Mouse (Mus musculus): ENCODE measurements around the gene Rac2. TPM values are rescaled to one million over a fixed set of nuclear protein-coding genes. Genes with fewer than 3 reads are reported as not detected.

Gene Rac2
- total RNA-seq, 2 experiments from 2014 or later = 1.7 to 12.4 TPM

DNA sequence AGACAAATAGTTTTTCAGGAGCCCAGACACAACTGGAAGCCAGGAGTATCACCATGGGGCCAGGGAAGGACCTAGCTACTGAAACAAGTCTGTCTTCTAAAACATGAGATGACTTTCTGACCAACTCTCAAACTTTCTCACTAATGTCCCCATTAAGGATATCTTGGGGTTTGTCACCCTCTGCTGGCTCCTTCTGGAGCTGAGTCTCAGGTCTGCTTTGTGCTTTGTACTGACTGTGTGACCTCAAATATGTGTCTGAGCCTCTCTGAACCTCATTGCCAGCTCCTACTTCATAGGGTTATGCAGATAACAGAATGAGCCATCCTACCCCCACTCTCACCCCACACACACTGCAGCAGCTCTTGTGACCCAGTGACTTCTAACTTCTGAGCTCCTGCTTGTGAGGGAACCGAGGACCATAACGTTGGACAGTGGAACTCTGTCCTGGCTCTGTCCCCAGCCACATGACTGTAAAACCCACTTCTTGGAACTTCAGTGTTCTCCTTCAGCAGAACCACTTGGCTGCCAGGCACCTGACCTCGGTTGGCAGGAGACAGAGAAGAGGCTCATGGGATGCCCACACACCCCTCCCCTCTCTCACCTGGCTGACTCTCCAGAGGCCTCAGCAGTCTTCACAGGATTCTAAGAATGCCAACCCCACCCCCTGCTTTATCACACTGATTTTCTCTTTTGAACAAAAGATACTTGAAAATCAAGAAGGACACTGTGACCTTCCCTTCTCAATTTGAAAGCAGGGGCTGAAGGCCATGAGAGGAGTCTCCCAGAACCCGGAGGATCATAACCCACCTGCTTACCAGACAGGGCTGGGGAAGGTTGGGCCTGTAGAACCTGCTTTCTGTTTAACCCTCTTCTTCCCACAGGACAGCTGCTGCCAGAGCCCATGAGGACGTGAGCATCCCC is 24.9 kb downstream of the Rac2 start:
- DNase-seq = no peak

DNA sequence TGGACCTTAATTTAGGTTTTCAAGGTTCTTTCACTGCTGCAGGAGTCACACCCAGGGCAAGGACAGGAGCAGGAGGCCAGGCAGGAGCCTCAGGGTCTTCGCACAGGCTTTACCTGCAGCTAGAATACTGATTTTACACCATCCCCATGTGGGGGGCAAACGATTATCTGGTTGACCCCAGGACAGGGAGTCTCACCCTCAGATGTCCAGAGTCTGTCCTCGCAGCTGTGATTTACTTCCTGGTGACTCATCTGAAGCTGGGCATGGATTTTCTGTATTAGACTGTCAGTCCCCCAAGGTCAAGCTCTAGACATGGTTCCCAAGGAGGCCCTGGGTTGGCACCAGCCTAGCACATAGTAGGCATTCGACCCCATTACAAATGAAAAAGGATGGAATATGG is 26.5 kb downstream of the Rac2 start:
- DNase-seq = no peak

DNA sequence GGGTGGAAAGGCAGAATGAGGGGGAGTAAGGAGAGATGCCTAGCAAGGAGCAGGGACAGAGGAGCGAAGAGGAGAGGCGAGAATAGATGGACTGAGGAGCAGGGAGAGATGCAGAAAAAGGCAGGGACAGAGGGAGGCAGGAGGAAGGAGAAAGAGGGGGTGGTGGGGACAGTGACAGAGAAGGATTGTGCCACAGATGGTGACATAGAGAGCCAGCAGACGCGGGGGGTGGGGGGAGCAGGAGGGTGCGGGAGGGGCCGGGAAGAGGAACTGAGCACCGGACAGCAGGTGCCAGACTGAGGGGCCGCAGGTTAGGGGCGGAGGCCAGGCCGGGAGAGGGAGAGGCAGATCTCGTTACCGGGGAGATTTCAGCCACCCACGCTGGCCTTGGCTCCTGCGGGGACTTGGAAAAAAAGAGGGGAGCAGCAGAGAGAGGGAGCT is 28.0 kb downstream of the Rac2 start, which contains the start of gene Sstr3:
TSS of gene Sstr3 (minus strand) at position 125 of the 441 bp plus-strand sequence.
- no peak for DNase-seq

DNA sequence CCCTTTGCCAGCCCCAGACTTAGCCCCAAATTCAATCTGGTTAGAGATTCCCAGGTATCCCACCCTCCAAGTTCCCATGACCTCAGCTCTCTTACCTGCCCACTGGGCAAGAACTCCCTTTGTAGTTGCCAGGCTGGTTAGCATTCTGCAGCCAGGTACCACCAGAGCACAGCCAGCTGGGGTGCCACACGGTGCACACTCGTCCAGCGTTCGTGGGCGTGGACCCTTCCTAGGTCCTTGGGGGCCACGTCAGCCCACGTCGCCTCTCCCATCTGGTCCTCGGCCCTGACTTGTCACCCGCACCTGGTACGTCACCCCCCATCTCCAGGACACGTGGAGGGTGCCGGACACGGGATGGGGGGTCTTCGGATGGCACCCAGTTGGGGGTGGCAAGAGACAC is 28.5 kb downstream of the Rac2 start:
- no peak for DNase-seq

DNA sequence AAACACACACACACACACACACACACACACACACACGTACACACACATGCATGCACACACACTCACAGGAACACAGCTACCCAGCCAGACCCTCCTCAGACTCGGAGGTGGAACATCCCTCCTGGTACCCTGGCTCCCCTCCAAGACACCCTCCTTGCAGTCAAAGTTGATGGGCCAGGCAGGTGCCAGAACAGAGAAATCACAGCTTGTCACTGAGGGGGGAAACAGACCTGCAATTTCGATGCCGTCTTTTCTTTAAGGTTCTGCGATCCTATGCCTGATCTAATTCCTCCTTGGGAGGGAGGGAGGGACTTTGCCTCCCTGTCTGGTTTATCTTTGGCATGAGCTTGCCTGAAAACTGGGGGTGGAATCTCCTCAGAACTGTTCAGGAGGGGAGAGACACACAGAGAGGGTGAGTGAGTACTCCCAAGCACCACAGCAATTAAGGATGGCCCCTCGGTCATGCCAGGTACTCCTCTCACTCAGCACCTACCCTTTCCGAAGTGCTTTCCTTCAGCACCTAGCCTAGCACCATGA is 29.7 kb downstream of the Rac2 start:
- DNase-seq = no peak

DNA sequence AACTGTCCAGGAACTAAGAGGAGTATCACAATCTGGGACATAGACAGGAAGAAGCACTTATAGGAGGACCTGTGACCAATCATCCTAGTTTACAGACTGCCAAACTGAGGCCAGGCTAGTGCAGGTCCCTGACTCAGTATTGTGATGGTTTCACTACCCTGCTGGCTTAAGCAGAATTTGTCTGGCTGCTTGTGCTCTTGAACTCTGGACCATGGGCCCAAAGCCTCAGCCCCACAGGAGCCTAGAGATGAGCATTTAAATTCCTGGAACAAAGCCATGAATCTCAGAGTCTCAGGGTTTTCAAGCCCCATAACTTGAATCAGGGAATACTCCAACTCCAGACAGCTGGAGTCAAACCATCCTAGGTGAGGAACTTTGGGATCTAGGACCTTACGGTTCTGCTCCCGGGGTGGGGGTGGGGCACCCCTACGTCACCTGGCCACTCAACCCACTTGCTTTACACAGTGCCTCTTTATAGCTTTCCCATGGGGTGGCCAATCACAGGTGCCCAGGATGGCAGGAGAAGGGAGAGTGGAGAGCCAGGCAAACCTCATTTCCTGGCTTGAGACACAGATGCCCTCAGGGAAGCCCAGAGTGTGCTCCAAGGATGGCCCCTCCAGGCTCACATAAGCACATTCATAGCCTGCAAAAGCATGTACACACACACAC is 30.4 kb downstream of the Rac2 start:
- no peak for DNase-seq

DNA sequence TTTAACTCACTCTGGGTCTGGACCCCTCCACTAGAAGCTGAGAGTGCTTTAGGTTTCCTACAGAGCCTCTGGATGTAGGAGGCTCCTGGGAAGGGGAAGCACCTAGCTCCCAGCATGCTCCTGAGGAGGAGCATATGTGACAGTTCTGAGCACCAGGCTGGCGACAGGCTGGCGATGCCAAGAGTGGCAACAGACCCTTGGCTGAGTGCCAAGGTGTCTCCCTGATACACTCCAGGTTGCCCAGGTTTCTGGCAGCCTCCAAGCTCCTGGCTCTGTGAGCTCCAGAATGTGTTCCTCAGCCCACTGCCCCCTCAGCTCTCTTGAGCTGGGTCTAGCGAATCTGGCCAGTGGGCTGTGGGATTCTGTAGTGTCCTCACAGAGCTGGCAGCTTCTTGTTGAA is 31.0 kb downstream of the Rac2 start:
- DNase-seq = peak; percentile 8

DNA sequence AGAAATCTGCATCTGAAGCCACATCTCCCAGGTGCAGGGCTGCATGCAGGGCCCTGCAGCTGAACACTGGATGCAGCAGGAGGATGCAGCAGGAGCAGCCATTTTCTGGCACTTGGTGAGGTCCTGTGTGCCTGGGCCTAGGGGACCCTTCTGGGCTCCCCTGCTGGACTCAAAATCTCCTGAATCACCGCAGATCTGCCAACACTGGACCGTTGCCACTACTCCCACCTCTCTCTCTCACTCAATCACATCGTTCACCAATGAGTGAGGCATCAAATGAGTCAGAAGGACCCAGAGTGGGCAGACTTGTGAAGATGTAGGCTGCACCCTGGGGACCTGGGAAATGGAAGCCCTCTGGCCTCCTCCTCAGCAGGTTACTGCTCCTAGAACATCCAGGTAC is 31.5 kb downstream of the Rac2 start:
- no peak for DNase-seq

DNA sequence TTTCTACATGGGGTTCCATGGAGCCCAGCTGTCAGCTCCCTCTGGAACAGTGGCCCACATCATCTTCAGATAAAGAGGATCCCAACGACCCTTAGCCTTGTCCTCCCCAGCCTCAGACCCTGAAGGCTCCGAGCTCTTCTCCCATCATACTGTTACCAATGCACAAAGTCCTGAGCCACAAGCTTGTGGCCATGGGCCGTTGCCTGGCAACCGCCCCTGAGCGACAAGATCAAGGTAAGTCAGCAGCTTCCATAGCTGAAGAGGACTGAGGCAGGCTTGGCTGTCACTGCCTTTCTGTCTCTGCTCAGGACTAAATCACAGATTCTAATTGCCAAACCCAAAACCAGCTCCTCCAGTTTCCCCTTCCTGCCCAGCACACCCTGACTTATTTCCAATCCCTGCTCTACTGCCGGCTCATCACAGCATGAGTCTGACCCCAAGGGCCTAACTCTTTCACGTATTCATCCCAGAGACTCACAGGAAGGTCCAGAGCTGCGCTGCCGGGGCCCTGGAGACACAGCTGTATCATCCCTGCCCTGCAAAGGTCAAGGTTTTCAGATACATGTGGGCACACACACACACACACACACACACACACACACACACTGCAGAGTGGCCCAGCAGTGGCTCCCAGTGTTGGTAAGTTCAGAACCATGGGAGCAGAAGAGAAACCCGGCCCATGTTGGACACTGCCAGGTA is 36.7 kb downstream of the Rac2 start:
- DNase-seq = no peak

DNA sequence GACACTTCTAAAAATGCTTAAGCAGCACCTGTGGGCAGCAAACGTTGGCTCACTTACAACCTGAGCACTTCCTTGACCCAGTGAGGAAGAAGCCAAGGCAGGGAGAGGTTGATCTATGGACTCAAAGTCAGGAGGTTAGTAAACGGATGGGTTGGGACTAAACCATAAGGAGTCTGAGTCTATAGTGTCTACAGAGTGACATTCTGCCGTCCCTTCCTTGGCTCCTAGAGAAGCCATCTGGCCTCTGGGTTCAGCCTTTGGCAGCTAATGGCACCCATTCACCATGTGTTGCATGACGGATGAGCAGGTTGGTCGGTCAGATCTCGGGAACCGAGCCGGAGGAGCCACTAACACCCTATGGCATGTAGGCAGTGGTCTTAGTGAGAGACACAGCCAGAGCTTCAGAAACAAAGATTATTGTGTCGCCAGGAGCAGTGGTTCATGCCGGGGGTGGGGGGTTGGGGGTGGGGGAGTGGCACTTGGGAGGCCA is 39.2 kb downstream of the Rac2 start:
- no peak for DNase-seq

DNA sequence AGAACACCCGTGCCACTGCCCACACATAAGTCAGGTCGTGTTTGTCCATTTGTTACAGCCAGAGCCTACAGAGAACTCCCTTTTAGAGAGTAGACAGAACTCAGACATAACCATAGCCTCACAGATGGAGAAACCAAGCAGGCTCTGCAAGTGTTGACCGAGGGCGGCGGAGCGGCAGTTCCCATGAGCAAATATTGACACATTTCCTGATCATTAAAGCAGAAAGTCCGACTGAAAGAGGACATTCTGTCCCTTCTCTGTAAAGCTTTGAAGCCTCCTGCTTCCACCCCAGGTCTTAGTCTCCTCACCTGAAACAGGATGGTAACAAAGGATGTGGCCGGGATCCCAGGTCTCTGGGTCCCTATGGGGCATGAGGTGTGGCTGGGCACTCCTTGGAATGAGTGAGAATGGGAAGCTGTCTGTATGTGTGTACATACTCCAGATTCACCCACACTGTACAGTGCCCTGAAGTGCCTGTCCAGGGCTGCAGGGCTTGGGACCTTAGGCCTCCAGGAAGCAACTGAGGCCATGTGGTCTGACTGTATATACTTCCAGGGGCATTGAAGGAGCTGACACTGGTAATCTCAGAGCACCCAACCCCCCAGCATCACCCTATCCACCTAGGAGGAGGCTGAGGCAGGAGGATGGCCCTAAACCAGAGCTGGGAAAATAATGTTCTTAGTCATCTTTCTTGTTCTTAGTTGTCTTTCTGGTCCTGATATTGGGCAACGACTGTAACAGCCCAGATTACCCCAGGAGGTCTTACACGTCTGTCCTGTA is 39.8 kb downstream of the Rac2 start:
- no peak for DNase-seq

DNA sequence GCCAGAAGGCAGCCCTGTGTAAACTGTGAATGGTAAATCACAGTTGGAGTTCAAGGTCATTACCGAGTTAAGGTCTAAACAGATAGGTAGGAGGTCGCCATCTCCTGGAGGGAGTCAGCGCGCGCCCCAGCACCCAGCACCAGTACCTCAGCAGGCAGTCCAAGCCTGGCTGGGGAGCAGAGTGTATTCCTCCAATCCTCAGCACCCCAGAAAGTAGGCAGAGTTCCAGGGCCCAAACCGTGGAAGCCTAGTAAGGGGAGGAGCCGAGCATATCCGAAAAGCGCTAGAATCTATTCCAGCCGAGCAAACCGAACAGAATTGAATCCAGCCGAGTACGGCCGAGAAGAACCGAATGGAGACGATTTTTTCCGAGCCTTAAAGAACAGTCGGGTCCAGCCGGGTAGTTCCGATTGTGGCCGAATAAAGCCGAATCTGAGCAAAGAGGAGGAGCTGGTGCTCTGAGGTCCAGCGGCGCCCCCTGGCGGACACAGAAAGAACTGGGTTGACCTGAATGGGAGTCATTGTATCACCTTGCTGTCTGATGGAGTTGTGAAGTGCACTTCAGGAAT is 40.6 kb downstream of the Rac2 start:
- DNase-seq = peak; percentile 99

DNA sequence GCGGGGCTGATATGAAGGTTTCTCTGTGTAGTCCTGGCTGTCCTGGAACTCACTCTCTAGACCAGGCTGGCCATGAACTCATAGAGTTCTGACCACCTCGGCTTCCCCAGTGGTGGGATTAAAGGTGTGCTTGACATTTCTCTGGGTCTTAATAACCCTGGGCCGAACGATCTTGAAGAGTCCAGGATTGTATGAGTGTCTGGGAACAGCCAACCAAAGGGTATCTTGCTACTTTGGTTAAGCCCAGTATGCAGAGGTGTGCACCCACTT is 41.2 kb downstream of the Rac2 start:
- peak; percentile 15 for DNase-seq

DNA sequence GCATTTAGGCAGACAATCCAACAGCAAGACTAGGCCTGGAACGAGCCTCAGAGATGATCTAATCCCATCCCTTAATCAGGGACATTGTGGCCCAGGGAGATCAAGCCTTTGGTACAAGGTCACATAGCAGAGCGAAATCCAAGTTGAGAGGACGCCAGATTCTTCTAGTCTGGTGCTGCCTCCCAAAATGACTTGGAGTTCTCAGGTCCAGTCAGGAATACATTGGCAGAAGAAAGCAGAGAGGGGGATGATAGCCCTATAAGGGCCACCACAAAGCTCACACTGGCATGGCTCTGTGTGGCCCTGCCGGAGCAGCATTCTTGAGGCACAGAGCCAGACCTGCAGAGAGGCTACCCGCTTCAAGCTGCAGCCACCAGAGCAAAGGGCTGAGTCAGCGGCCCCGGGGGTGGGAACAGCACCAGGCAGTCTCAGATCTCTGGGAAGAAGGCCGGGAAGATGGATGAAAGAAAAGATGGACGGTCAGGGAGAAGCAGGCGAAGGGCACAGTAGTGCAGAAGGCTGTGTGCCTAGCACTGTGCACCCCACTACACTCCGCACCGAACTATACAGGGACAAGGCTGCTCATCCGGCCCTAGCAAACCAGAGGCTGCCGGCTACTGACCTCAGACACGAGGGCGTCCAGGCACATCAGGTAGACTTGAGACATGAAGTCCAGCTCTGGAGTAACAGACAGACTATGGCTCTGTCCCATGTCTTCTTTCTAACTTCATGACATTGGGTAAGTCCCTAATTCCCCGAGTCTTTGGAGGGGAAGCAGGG is 41.7 kb downstream of the Rac2 start, which contains the start of gene C1qtnf6:
TSS of gene C1qtnf6 (minus strand) at position 746 of the 780 bp plus-strand sequence.
- DNase-seq = peak; percentile 73

DNA sequence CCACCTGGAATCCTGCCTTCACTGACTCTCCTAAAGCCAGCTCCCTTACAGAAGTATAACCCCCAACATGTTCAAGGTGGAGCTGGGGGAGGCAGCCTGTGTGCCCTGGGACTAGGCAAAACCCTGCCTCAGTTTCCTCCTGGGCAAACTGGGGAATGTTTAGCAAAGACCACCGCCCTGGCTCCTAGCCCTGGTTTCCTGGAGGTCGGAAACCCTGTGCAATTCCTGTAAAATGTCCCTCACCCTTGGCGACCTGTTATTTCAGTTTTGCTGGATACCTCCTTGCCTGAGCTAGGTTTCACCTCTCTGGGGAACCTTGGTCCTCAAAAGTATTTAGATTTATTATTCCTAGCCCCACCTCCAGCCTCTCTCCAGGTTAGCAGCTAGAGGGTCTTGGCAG is 42.4 kb downstream of the Rac2 start:
- peak; percentile 19 for DNase-seq

DNA sequence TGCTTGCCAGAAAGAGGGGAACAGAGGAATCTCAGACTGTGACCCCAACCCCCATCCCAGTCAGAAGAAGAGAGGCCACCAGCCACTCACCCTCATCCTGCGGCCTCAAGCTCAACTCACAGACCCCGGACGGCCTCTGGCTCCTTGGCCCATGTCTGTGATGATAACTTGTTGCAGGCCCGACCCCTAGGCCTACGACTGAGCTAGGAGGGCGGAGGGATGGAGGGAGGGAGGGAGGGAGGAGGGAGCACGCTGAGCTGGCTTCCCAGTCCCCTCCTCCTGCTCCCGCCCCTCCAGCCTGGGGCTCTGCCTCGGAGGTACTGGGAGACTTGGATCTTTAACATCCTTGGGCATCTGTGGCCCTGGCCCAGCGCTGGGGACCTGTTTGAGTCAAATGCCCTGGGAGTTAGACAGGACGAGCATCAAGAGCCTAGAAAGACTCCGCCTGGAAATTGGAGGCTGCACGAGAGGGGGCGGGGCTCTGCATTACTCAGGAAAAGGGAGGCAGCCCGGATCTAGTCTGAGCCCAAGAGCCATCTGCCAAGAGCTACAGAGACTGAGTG is 43.1 kb downstream of the Rac2 start:
- DNase-seq = peak; percentile 73

DNA sequence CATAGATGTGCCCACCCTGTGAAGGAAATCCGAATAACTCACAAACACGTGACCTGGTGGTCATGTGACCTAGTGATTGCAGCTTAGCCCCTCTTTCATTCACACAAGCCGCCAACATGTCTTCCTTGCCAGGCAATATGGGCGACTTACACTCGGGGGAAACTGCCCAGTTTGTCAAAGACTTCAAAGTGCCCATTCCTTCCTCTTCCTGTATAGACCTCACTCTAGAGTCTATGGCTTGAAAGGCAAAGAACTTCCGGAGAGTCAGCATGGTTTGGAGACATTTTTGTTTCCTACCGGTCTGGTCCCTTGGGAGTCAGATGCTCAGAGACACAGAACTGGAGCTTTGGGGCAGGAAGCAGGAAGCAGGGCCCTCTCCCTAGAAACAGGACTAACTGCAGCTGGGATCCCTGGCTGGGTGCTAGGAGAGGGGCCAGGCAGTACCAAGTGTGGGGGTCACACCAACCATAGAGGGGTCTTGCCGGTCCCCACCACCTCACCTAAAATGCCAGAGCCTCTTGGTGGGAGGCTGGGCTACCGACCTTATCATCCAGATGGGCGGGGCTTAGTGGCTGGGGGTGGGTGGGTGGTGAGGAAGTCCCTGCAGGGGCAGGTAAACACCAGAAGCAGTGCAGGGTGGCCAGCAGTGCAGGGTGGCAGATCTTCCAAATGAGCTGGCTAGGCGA is 43.7 kb downstream of the Rac2 start:
- DNase-seq = peak; percentile 28

DNA sequence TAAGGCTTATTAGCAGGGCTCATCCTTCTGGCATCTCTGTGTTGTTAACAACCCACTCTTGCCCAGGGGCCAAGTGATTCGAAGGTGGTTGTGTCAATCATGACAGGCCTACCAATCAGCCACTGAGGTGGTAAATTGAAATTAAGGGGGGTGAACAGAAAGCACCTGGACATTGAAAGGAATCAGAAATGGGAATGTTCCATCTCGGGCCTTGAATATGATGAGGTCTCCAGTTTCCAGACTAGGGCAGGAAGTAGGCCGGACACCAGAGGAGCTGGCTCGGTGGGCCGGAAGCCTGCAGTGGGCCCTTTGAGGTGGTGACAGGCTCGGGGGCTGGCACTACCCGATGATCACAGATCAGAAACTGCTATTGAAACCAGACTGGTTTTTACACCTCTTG is 44.6 kb downstream of the Rac2 start:
- DNase-seq = peak; percentile 28

DNA sequence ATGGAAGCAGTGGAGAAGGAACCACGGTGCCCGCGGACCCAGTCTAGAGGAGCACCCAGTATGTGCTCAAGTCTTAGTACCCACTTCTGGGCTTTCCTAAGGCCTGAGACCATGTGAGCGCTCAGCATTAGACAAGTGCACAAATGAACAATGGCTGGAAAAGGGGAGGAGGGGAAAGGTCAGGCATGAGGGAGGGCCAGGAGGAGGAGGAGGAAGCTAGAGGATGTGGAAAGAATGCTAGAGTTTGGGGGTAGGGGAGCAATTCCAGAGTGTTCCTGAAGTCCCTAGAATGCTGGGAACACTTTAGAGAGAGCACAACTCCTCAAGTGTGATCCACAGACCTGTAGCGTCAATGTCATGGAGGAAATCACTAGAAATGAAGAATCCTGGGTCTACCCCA is 48.4 kb downstream of the Rac2 start:
- DNase-seq = no peak

DNA sequence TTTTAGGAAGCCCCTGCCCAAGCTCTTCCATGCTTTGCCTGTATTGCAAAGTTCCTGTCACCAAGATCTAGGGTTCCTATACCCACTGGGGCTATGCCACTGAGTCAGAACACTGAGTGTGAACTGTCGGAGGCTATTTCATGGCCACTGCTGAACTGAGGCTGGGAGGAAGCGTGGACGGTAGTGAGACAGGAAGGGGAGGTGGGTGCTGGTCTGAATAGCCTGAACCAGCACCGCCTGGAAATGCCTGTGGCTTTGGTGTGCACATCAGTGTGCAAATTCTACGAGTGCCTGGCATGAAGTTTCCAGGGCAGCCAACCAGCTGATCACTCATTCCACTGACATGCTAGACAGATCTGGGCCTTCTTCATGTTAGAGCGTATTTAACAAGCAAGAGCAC is 50.7 kb downstream of the Rac2 start:
- no peak for DNase-seq
